Mouse (Mus musculus) heart, adult 2 months (tissue): ENCODE measurements around the gene Mib2. TPM values are rescaled to one million over a fixed set of nuclear protein-coding genes. Genes with fewer than 3 reads are reported as not detected.

Source experiments
- DNase-seq, 2 experiments: peaks; one replicate each; pipeline ENCODE4 v3.0.0; 2021
- H3K27ac ChIP-seq: fragments of 200-600 bp; 2 replicates; pipeline ENCODE4 v1.8.1; 2022
- H3K27me3 ChIP-seq: fragments of 200-500 bp; 2 replicates; pipeline ENCODE4 v1.6.1; 2012; ENCODE audit warnings: mild to moderate bottlenecking, low read length, inconsistent platforms, mixed read lengths; ENCODE audit not compliant: control insufficient read depth, insufficient read depth
- H3K36me3 ChIP-seq: fragments of 200-500 bp; 2 replicates; pipeline ENCODE4 v1.6.1; 2012; ENCODE audit warnings: low read length, inconsistent platforms; ENCODE audit not compliant: control insufficient read depth, insufficient read depth
- H3K4me1 ChIP-seq: fragments of 200-500 bp; 2 replicates; pipeline ENCODE4 v1.6.1; 2011; ENCODE audit warnings: low read length; ENCODE audit not compliant: control insufficient read depth, insufficient read depth
- H3K4me3 ChIP-seq: fragments of 200-600 bp; 2 replicates; pipeline ENCODE4 v1.8.1; 2022
- H3K79me2 ChIP-seq: fragments of 200-500 bp; replicated peaks from 2 replicates; pipeline ENCODE4 v1.6.1; 2012; ENCODE audit warnings: mild to moderate bottlenecking, inconsistent platforms, low read length, moderate library complexity, mixed read lengths; ENCODE audit not compliant: control insufficient read depth, insufficient read depth
- H3K9ac ChIP-seq: fragments of 200-500 bp; 2 replicates; pipeline ENCODE4 v1.6.1; 2012; ENCODE audit warnings: low read depth, mild to moderate bottlenecking, control low read depth, inconsistent platforms, low read length, mixed read lengths
- CTCF ChIP-seq: fragments of 200-600 bp; IDR thresholded peaks from 2 replicates; pipeline ENCODE4 v1.8.1; 2022; ENCODE audit warnings: antibody characterized with exemption, mild to moderate bottlenecking, moderate library complexity
- EP300 ChIP-seq: fragments of 200-500 bp; IDR thresholded peaks from 2 replicates; pipeline ENCODE4 v1.6.1; 2011; ENCODE audit warnings: low read depth, low read length, control low read depth; ENCODE audit not compliant: insufficient read depth
- POLR2A ChIP-seq: fragments of 200-500 bp; IDR thresholded peaks from 2 replicates; pipeline ENCODE4 v1.6.1; 2011; ENCODE audit warnings: mild to moderate bottlenecking, low read depth, low read length, control low read depth; ENCODE audit not compliant: insufficient read depth
- WGBS: fragments of 180-500 bp; shearing (Covaris S2); methylation state at CpG from one replicate; pipeline ENCODE4 v1.1.7; 2018; 5-methylcytosine and 5-hydroxymethylcytosine counted together
- intact Hi-C: fragments of 180-260 bp; cut with DNase I; formaldehyde crosslinking; loops from one replicate; pipeline ENCODE4 v1.15.1; 2025
- polyA plus RNA-seq: library from polyadenylated mRNA; depleted of rRNA; stranded (reverse); fragments of >200 nt; gene quantifications from 2 replicates; pipeline ENCODE4 v1.2.3, GENCODE M21; 2012
- total RNA-seq, 2 experiments: library from RNA; stranded (reverse); gene quantifications; 2 replicates each; pipeline ENCODE4 v1.2.3; 2021

The Mib2 gene
- total and polyA plus RNA-seq, 3 experiments: 24.9 to 35.8 (median 25.7) TPM

DNA sequence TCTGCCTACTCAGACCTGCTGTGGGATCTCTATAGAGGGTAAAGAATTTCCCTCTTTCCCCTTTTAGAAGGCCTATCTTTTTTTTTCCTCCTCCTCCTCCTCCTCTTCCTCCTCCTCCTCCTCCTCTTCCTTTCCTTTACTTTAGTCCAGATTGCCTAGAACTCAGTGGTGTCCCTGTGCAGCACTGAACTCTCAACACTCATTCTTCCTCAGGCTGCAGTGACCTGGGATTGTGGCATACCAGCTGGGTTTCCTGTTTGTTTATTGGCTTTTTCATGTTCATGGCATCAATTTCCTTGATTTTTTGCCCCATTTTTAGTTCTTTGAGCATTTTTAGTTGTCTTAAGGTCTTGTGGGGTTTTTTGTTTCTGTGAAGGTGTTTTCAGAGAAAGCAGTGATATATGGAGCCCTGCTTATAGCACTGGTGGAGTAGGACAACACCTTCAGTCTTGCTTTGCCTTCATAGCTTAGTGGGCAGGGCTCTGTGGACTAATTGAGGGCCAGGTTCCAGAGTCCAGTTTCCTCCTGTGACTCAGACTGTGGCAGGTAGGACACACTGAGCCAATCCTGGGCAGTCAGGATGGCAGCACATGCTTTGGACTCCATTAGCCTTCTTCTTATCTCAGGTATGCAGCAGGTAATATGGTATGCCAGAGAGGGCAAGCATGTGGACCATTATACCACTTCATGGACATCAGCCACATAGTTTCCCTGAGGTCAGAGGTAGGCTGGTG, 33.1 kb downstream of the Mib2 start:
- no peak for TF ChIP-seq EP300
- no peak for TF ChIP-seq CTCF
- TF ChIP-seq POLR2A: no peak
- no peak overlapping the region for H3K27ac ChIP-seq
- intact Hi-C loops: no loop called here
- no peaks in the 10 kb centered on the region for H3K79me2 ChIP-seq
- no peak for DNase-seq
- H3K4me1 ChIP-seq: no peaks in the 10 kb centered on the region; the same call in 1 of the 2 replicates
- H3K27me3 ChIP-seq: no peaks in the 10 kb centered on the region
- H3K4me3 ChIP-seq: no peak overlapping the region
- no peak overlapping the region for H3K9ac ChIP-seq
- H3K36me3 ChIP-seq: no peaks in the 10 kb centered on the region; the same call in 1 of the 2 replicates

DNA sequence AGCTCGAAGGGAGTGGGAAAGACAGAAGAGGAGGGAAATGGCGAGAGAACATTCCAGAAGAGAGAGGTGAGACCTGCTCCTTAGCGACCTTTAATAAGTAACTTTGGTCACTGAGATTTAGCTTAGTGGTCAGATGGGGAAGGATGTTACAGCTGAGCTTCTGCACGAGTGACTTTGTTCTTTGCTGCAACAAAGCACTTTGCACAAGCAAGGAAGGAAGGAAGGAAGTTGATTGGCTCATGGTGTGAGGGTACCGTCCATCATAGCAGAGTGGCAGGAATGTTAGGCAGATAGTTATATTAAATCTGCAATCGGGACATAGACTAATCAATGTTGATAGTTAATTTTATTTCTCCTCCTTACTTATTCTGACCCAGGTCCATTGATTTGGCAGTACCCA, 38.7 kb downstream of the Mib2 start:
- Histone ChIP-seq H3K27me3 (no peaks in the 10 kb centered on the region), H3K27ac (no peak overlapping the region), H3K36me3 (no peaks in the 10 kb centered on the region; the same call in 1 of the 2 replicates), H3K4me1 (no peaks in the 10 kb centered on the region), H3K4me3 (no peak overlapping the region), H3K9ac (no peak overlapping the region), H3K79me2 (no peaks in the 10 kb centered on the region; the same call in 1 of the 2 replicates)
- WGBS: 65% methylated on average over 6 of the region's 6 CpGs
- no peak for TF ChIP-seq POLR2A
- TF ChIP-seq EP300: no peak
- no peak for TF ChIP-seq CTCF
- intact Hi-C loops: no loop called here
- no peak for DNase-seq

DNA sequence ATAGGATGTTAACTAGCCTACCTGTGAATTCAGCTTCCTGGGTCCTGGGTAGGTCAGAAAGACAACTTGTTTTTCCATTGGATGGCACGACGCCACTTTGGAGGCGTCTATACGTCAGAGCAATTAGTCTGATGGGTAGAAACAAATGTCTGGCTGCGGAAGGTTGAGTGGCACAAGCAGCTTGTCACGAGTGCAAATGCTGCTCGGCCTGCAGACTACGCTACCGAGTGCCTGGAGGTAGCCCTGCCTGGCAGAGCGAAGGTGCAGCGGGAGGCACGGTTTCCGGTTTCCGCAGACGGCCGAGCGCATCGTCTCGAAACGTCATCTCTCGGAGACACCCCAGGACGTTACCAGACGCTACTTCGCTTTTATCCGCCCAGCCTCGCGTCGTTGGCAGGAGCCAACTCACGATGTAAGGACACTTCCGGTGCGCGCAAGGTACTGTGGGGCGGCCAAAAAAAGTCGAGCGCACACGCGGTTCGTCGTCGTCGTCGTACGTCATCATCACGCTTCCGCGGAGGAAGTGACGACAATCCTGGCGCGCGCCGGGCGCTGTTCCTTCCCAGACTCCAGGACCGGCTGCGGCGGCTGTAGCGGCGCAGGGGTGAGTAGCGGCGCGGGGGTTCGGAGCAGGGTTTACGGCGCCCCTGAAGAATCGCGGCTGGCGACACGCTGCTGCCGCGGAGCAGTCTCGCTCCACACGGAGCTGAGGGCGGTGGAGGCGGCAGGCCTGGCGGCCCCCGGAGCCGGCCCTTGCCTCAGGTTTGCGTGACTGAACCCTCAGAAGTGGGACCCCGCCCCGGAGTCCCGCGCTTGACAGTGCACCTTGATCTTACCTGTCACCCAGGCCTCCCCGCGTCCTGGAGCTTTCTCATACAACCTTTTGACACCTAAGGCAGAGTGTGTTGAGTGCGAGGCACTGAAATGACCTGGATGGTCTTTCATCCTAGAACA, 44.4 kb downstream of the Mib2 start, which contains the start of gene Cdk11b:
TSS of gene Cdk11b (plus strand) at position 517 of the 954 bp plus-strand sequence.
- intact Hi-C loops: loop anchor here (2.0 to 5.0 kb wide), 3 partner anchors 24 to 138 kb away; partner anchors contain the start of genes Atad3a and Slc35e2
- Histone ChIP-seq H3K79me2 (no peaks in the 10 kb centered on the region; the same call in 1 of the 2 replicates), H3K4me3 (peak within 1 kb of the TSS; percentile 97), H3K4me1 (no peaks in the 10 kb centered on the region; the same call in 1 of the 2 replicates), H3K27me3 (no peaks in the 10 kb centered on the region), H3K27ac (peak within 1 kb of the TSS; percentile 93), H3K9ac (peak within 1 kb of the TSS; percentile 88), H3K36me3 (peaks cover 2% of the 10 kb centered on the region; the same call in 1 of the 2 replicates)
- DNase-seq: peak; percentile 95 to 97
- under 1% methylated on average over 84 of the region's 84 CpGs for WGBS
- TF ChIP-seq POLR2A (peak; percentile 93), EP300 (peak; percentile 70; the same call in 1 of the 2 replicates), CTCF (no peak)

GRCm38 (mm10) chr4:155618321-155618720, 50.7 kb downstream of the Mib2 start:
- WGBS: 80% methylated on average over 5 of the region's 5 CpGs
- H3K27ac ChIP-seq: no peak overlapping the region
- no peak for DNase-seq
- H3K27me3 ChIP-seq: no peaks in the 10 kb centered on the region
- no peaks in the 10 kb centered on the region for H3K36me3 ChIP-seq
- intact Hi-C loops: no loop called here
- H3K4me3 ChIP-seq: no peak overlapping the region
- no peak for TF ChIP-seq CTCF
- TF ChIP-seq POLR2A: no peak
- TF ChIP-seq EP300: no peak
- H3K79me2 ChIP-seq: no peaks in the 10 kb centered on the region
- H3K4me1 ChIP-seq: no peaks in the 10 kb centered on the region
- no peak overlapping the region for H3K9ac ChIP-seq

GRCm38 (mm10) chr4:155613264-155613663, 55.7 kb downstream of the Mib2 start:
- 0 out of 2 replicates have a peak, but pooled peaks cover 2% of the 10 kb centered on the region for H3K36me3 ChIP-seq
- H3K4me3 ChIP-seq: no peak overlapping the region
- WGBS: 98% methylated on average over 3 of the region's 3 CpGs
- no peak overlapping the region for H3K9ac ChIP-seq
- H3K27me3 ChIP-seq: no peaks in the 10 kb centered on the region
- H3K27ac ChIP-seq: no peak overlapping the region
- DNase-seq: no peak
- H3K79me2 ChIP-seq: no peaks in the 10 kb centered on the region
- intact Hi-C loops: no loop called here
- no peaks in the 10 kb centered on the region for H3K4me1 ChIP-seq
- TF ChIP-seq EP300 (no peak), CTCF (no peak), POLR2A (no peak)
